Mouse (Mus musculus): ENCODE measurements around the gene Aes. TPM values are rescaled to one million over a fixed set of nuclear protein-coding genes. Genes with fewer than 3 reads are reported as not detected.

The Aes gene
- total RNA-seq, 2 experiments from 2014 or later = 900 to 948 TPM

DNA sequence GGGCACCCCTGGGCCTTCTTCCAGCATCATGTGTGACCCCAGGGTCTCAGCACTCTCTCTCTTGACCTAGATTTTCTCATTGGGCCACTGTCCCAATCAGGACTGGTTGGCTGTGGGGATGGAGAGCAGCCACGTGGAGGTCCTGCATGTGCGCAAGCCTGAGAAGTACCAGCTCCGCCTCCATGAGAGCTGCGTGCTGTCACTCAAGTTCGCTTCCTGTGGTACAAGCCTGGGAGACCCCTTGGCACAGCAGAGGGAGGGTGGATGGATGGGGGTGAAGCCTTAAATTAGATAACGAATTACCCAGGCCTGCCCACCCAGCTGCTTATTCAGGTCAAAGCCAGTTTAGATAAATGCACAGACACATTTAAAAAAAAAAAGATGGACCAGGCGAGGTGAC is 29.5 kb downstream of the Aes start:
- intact Hi-C loops (cut with DNase I) = no loop called here
- no peak for DNase-seq

DNA sequence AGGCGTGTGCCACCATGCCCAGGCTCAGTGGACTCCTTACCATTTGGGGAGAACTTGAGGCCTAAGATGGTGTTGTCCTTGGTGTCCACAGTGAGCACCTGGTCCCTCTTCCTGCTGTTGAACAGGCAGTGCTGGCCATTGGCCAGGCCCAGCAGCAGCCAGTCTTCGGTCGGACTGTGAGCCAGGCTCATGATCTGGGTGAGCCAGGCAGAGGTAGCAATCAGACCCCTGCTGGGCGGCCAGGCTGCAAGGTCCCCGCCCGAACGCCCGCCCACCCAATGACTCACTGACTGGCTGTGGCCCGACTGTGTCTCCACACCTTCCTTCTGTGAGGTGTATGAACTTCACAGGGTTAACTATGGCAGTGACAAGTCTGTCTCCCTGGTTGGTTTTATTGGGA is 32.6 kb downstream of the Aes start:
- no peak for DNase-seq
- intact Hi-C loops (cut with DNase I) = no loop called here

DNA sequence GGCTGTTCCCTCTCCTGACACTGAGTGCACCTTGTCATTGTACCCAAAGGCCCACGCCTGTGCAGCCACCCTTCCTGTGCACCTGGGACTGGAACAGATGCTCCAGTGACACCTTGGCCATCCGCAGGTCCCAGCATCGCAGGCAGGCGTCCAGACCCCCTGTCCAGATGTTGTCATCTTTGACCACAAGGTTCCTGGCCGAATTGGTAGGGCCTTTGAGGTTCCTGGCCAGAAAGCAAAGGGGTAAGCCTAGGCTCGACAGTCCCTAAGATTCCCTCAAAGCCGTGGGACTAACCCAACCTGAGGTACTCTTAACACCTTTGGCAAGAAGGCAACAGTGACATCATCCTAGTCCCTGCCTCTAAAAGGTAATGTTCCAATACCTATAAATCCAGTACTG is 33.3 kb downstream of the Aes start:
- DNase-seq = no peak
- intact Hi-C loops (cut with DNase I) = no loop called here

DNA sequence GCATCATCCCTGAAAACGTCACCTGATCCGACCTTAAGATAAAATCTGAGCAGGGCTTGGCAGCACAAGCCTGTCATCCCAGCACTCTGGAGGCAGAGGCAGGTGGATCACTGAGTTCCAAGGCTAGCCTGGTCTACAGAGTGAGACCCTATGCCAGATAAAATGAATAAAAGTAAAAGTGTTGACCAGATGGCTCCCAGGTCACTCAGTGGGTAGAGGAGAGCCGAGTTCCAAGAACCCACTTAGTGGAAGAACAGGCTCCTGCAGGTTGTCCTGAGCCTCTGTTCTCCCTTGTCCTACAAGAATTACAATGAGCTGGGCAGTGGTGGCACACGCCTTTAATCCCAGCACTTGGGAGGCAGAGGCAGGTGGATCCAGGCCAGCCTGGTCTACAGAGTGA is 33.9 kb downstream of the Aes start:
- no peak for DNase-seq
- intact Hi-C loops (cut with DNase I) = no loop called here

DNA sequence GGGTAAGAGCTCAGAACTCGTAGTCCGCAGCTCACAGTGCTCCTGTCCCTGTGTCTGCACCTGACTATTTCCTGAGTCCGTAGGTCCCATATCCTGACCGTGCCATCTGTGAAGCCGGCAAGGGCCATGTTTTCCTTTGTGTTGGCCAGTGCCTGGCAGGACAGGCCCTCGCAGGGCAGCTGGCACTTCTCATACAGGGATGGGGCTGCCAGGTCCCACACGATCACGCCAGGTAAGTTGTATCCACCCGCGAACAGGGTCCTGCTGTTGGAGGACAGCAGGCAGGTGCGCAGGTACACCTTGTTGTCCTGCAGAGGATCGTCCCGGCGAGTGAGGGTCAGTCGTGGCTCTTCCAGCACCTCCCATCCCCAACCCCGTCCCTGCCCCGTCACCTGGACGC is 34.6 kb downstream of the Aes start:
- DNase-seq = no peak
- intact Hi-C loops (cut with DNase I) = no loop called here

DNA sequence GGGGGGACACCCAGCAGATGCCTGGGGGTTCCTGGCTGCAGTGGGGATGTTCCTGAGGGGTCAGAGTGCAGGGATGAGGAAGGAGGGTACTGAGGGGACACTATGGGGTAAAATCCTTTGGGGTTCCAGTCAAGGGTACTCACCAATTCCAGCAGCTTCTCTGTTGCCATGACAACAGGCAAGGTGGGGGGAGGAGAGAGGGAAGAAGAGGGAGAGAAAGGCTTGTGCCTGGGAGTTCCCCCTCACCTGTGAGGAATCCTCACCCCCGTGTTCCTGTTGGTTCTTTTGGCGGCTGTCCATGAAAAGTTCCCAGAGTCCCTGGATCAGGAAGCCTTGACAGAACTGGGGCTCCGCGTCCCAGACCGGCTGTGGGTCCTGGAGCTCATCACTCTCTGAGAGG is 36.3 kb downstream of the Aes start:
- DNase-seq = no peak
- intact Hi-C loops (cut with DNase I) = no loop called here

DNA sequence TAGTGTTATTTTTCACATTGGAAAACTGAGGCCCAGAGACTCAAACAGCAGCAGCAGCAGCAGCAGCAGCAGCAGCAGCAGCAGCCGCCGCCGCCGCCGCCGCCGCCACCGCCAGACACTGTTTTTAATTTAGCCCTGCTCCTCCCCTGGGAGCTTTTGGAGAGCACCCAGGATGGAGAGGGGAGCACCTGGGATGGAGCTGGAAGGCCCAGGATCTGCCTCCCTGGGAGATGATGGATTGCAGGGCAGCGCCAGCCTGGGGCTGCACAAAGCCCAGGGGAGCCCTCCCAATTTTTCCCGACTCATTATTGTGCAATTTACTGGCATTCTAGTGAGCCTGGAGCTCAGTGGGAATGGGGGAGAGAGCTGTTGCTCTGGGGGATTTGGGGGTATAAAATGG is 37.3 kb downstream of the Aes start:
- intact Hi-C loops (cut with DNase I) = loop anchor here (2.0 kb wide), 1 partner anchor 22 kb away; the partner anchor contains the start of gene Tle2
- DNase-seq = peak; percentile 56 to 58

DNA sequence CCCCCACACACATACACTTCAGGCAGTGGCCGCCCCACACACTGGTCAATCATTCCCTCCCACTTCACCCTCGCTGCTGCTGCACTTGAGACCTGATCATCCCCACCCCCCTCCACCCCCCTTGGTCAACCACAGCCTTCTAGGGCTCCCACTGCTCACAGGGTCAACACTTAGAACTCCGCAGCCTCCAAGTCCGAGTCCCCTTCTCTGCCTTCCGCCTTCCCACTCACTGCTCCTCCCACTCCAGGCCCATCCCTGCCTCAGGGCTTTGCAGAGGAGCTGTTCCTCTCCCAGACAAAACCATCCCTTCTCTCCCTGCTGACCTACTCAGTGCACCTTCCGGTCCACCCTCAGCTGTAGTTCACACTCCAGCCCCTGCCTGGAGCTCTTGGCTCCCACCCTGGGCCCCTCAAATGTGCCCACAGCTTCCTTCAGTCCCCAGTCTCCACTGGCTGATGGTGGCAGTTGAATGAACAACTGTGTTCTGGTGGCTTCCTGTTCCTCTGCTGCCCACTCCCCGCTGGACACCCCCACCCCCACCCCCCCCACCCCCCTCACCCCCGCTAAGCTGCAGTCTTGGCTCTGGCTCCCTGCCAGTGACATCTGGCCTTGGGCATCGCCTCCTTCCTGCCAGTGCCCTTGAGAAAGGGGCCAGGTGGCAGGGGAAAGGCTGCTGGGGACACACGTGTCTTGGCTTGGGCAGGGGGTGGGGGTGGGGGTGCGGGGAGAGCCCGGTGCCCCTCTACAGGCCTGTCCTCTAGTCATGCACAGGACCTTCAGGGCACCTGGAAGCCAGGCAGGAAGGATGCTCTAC is 38.1 kb downstream of the Aes start:
- intact Hi-C loops (cut with DNase I) = loop anchor here (2.0 kb wide), 1 partner anchor 23 kb away; the partner anchor contains the start of gene Tle2

DNA sequence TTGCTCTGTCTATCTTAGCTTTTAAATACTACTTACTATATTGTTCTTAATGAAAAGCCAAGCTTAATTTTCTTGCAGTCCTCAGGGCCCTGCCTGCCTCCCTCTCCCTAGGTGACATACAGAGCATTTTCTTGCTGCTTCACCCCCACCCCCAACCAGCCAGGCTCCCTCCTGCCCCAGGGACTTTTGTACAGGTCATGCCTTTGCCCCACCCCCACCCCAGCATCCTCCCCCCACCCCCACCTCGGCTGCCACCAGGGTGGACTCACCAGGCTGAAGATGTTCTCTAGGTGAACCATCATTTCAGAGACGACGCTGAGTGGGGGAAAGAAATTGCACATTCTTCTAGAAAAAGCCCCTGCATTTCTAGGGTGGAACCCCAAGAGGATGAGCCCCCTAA is 39.1 kb downstream of the Aes start:
- DNase-seq = no peak
- intact Hi-C loops (cut with DNase I) = no loop called here

More for the DNA sequence above, 38.1 kb downstream of the Aes start:
- peak; percentile 44 to 50 for DNase-seq

DNA sequence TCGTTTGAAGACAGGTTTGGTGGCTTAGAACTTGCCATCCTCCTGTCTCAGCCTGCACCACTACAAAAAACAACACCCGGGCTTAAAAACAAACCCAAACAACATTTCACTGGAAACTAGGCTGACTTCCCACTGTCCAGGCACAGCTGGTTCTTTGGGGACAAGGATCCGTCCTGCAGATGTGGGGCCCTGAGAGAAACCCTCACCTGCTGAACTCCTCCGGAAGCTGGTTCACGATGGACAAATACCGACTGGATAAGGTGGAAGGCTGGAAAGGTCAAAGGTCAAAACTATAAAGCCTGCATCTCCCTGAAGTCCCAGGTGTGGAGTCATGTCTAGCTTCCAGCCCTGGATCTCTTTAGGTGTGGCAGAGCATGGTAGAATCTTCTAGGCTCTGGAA is 39.6 kb downstream of the Aes start:
- intact Hi-C loops (cut with DNase I) = no loop called here
- DNase-seq = no peak

DNA sequence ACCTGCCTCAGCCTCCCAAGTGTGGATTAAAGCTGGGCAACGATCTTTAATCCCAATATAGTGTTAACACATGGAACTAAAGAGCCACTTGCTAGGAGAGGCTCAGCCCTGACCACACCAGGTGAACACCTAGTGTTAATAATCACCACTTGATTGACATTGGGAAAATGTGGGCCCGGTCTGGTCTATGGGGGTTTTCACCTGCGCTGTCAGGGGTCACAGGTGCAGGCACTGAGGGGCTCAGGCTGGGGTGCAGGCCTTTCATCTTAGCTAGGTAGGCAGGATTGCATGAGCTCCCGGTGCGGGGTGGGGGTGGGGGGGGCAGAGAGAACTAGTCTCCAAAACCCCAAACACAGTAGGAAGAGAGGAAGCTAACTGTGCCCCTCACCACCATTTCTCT is 40.3 kb downstream of the Aes start:
- no peak for DNase-seq
- intact Hi-C loops (cut with DNase I) = loop anchor here (5.0 to 10.0 kb wide), 2 partner anchors 45 to 97 kb away; partner anchors contain the start of genes Aes and S1pr4

DNA sequence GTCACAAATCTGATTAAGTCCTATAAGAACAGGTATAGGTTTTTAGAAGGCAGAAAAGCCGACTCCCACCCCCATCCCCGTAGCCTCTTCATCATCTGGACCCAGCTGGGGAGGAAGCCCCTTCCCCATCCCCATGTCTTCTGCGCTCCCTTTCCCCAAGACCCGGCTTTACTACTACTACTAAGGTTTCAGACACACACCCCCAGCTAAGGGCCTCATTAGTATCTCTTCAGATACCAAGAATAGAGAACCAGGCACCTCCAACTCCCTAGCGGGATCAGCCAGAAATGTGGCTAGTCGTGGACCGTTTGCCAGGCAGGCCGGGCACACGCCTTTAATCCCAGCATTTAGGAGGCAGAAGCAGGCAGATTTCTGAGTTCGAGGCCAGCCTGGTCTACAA is 40.8 kb downstream of the Aes start:
- no peak for DNase-seq
- intact Hi-C loops (cut with DNase I) = loop anchor here (5.0 to 10.0 kb wide), 2 partner anchors 45 to 98 kb away; partner anchors contain the start of genes Aes and S1pr4

DNA sequence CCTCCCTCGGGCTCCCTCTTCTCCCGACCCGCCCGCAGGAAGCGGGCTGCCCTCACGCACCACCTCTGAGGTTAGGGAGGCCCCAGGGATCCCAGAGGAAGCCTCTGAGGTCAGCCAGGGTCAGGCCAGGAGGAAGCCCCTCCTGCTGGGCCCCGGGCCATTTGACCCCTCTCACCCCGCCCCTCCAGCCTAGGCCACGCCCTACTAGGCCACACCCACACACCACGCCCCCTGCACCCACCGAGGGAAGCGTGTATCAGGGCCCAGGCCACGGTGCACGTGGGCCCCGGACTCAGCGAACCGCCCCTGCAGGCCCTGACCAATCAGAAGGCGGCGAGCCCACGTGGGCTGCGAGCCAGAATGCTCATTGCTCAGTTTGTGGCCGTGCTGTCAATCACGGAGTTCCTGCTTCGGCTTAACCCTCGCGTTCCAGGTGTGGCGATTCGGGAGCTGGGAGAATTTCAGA is 41.5 kb downstream of the Aes start, which contains the start of gene Tle6:
Gene Tle6, minus strand, starts transcription at position 336 of the 466 bp plus-strand sequence.
- intact Hi-C loops (cut with DNase I) = loop anchor here (5.0 to 10.0 kb wide), 2 partner anchors 46 to 98 kb away; partner anchors contain the start of genes Aes and S1pr4
- peak; percentile 93 to 96 for DNase-seq

DNA sequence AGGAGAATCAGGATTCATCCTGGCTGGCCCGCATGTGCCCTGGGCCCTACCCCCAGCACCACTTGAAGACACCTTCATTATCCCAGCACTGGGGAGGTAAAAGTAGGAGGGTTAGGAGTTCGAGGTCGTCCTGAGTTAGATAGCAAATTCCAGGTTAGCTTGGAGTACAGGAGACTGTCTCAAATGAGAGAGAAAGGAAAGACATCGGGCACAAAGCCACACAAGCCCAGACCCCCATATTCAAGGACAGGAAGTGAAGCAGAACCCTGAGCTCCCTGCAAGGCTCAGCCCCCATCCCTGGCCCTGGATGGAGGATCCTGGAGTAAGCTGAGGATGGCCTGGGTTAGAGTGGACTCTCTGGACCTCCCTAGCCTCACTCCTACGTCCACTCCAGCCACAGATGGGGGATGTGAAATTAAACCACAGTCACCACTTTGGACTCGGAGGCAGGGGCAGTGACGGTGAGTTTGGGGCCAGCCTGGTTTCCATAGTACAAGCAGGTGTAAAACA is 42.2 kb downstream of the Aes start:
- intact Hi-C loops (cut with DNase I) = loop anchor here (5.0 to 10.0 kb wide), 2 partner anchors 47 to 99 kb away; partner anchors contain the start of genes Aes and S1pr4
- no peak for DNase-seq

DNA sequence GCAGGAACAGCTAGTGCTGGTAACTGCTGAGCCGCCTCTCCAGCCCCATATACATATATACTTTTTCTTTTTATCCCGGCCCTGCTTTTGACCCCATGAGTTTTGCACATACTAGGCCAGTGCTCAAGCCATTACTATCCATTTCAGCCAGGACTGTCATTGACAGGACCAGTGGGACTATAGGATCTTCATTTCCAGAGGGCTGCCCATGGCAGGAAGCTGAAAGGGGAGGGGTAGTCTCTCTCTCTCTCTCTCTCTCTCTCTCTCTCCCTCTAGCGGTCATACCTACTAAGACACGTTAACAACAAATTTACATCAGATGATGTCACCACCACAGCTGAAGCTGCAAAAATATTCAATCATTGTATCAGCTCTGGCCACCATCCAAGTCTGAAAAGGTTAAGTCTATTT is 43.5 kb downstream of the Aes start:
- intact Hi-C loops (cut with DNase I) = loop anchor here (5.0 to 10.0 kb wide), 2 partner anchors 48 to 100 kb away; partner anchors contain the start of genes Aes and S1pr4

DNA sequence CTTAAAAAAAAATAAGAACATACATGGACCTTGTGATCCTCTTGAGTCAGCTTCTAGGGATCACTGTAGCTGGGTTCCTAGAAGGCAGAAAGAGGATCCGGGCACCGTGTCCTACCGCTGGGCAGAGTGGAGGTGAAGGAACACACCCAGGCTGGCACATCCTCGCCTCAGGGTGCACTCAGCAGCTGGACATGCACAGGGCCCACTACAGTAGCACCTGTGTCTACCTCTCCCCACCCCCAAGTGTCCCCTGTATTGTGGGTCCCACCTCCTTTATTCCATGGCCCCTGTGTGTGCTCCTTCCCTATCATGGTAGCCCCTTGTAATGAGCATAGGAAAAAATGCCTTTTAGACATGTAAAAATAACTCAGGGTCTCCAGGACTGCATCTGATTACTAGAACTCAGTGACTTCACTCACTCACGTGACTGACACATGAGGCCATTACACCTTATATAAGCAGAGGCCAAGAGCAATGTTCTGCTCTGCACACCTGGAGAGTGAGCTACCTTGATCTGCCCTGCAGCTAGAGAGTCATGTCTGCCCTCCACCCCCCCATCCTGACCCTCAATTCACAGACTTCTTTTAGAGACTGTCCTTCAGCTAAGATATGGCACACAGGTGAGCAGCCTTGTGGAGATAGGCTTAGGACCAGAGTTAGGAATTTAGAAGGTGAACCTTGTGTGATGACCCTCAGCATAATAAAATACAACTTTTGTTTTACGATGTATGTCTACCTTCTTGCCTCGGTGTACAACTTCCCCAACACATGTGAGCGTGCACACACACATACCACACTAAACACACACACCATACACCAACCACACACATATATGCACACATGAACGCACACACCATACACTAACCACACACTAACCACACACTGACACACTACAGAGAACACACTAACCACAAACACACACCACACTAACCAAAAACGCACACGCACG is 45.0 kb downstream of the Aes start:
- DNase-seq = no peak
- intact Hi-C loops (cut with DNase I) = loop anchor here (5.0 to 10.0 kb wide), 2 partner anchors 49 to 102 kb away; partner anchors contain the start of genes Aes and S1pr4

More for the DNA sequence above, 43.5 kb downstream of the Aes start:
- peak in 1 of 2 experiments; percentile 28 for DNase-seq

DNA sequence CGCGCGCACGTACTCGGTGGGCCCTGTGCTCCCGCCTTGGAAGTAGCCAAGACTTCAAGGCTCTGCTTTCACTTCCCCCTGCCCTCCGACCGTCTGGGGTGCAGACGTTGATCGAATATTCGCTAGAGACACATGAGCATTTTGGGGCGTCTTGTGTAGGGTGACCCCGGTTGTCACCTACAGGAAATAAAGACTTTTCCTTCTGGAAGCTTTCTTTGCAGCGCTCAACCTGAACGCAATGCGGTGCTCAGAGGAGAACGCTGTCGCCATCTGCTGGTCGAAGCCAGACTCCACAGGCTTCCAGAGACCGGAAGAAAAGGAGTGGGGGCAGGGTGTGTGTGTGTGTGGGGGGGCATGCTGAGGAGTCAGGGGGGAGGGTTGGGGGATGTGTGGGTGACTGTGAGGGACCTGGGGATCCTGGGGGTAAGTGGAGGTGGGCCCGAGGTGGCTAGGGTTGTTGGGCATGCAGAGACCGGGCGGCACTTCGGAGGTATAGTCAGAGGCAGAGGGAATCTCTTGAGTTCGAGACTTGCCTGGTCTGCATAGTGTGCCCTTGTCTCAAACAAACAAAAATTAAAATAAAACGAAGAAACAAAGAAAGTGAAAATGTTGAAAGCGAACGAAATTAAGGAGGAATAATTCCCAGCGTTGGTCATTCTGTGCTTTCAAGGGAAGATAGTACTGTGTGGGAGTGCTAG is 45.8 kb downstream of the Aes start:
- intact Hi-C loops (cut with DNase I) = loop anchor here (5.0 to 10.0 kb wide), 2 partner anchors 50 to 103 kb away; partner anchors contain the start of genes Aes and S1pr4
- peak; percentile 90 to 93 for DNase-seq

DNA sequence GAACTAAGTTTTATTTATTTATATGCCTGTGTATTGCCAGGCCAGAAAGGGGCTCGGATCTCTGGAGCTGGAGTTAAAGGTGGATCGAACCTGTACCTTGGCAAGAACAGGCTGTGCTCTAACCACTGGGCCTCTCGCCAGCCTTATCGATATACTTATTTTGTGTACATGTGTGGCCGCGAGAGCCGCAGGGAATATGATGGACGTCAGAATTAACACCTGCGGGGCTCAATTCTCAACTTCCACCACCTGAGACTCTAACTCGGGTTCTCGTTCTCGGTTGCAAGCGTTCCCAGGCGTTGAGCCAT is 46.3 kb downstream of the Aes start:
- no peak for DNase-seq
- intact Hi-C loops (cut with DNase I) = loop anchor here (10.0 kb wide), 1 partner anchor 51 kb away; the partner anchor contains the start of gene Aes

DNA sequence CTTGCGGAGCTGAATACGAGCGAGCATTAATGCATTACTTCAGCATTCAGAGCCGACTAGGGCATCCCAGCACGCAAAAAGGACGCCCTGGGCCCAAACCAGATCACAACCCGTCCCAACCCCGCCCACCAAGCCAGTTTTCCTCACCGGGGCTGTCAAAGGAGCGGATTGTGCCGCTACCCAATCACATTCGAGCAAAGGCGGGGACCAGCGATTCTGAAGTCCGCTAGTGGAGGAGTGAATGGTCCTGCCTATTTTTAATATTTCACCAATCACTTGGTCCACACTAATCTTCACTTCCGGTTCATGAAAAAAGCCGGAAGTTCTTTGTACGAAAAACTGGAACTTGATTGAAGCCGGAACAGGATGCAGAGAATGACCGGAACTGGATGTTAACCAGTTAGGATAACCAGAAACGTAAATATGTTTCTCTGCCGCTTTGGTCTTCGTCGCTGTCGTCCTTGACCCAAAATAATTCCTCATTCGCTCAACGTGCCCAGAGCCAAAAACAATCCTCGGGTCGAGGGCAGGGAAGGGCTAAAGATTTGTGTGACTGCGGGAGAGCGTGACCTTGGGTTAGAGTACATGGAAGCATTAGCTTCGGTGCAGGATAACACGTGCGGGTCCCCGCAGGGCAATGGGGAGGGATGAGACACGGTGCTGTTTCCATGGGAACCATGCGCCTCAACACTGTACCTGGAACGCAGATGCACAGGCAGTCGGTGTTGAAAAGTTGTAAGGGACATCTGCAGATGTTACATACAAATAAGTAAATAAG is 46.9 kb downstream of the Aes start, which contains the start of gene BC025920:
Gene BC025920, plus strand, starts transcription at position 297 of the 778 bp plus-strand sequence.
- intact Hi-C loops (cut with DNase I) = loop anchor here (10.0 kb wide), 1 partner anchor 51 kb away; the partner anchor contains the start of gene Aes
- DNase-seq = peak; percentile 91 to 93
